Mouse (Mus musculus): ENCODE measurements around the gene Tmem41b. TPM values are rescaled to one million over a fixed set of nuclear protein-coding genes. Genes with fewer than 3 reads are reported as not detected.
"Not testable (repeated sequence)": the region's sequence is repeated elsewhere in the genome, so short reads cannot be mapped to it uniquely, and the experiment has no call there.

The Tmem41b gene
- polyA plus RNA-seq, 1 experiment from 2014 or later: 74.0 TPM

DNA sequence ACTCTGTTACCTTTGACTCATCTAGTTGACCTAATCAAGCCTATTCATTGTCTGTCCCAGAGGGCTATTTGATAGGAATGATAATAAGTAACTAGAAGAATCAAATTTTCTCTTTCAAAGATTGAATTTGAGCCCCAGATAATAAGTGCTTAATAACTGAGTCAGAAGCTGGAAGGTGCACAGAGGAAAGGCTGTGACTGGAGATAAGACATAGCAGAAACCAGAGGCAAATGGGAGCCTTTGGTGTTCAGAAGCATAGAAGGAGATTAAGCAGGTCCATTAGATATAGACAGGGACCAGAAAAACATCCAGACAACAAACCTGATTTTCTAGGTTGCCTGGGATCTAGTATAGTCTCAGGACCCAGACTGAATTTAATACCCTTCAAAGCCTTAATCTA, 19.2 kb upstream of the Tmem41b start:
- H3K4me1 ChIP-seq: peaks cover 5% of the 10 kb centered on the region; the same call in 1 of the 2 replicates
- no peak overlapping the region for H3K9ac ChIP-seq
- ATAC-seq (ENCODE audit: low FRiP score, low read depth): no peak
- no peaks in the 10 kb centered on the region for H3K9me3 ChIP-seq
- H3K36me3 ChIP-seq: no peaks in the 10 kb centered on the region
- no peak overlapping the region for H3K4me3 ChIP-seq
- no peaks in the 10 kb centered on the region for H3K27me3 ChIP-seq
- no peak overlapping the region for H3K27ac ChIP-seq
- no peak overlapping the region for H3K4me2 ChIP-seq (replicated peaks)

DNA sequence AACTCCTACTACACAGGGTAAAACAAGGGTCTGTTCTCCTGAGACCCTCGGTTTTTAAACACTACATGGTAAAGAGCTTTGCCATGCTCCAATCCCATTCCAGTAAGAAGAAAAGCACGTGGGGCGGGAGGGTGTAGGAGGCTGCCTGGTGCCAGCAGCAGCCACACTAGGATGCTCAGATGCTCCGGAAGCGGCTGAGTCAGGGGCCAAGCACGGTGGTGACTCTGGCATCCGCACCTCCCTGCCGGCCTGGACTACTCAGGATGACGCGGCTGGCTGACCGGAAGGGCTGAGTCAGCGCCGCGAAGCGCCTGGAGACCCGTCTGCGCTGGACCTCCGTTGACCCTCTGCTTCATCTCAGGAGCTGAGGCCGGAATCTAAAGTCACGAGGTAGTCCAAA, 16.2 kb upstream of the Tmem41b start:
- Histone ChIP-seq H3K4me3 (peak overlapping the region; percentile 5; the same call in 1 of the 2 replicates), H3K36me3 (no peaks in the 10 kb centered on the region), H3K9me3 (no peaks in the 10 kb centered on the region), H3K27me3 (no peaks in the 10 kb centered on the region), H3K9ac (peak overlapping the region; percentile 55; the same call in 1 of the 2 replicates), H3K4me1 (peaks cover 5% of the 10 kb centered on the region; the same call in 1 of the 2 replicates), H3K27ac (no peak overlapping the region), H3K4me2 (replicated peaks) (peak overlapping the region; percentile 56)
- WGBS: 12% methylated on average over 20 of the region's 20 CpGs
- ATAC-seq (ENCODE audit: low FRiP score, low read depth): no peak

DNA sequence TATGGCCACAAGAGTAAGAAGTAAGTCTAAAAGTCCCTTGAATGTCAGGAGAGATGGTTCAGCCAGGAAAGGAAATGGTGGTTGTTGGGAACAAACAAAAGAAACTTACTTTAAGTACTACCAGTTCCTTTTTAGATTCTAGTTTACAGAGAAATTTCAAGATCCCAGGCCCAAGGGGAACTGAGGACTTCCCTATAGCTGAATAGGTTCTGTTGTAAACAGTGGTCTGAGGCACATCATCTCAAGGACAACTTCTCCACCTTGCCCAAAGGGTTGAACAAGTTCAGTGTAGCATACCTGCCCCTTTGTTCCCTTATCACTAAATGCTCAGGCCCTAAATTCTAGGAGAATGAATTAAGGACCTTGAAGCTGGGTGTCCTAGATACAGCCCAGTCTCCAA, 15.4 kb upstream of the Tmem41b start:
- Histone ChIP-seq H3K9ac (no peak overlapping the region), H3K27me3 (no peaks in the 10 kb centered on the region), H3K4me2 (replicated peaks) (no peak overlapping the region), H3K27ac (no peak overlapping the region), H3K36me3 (no peaks in the 10 kb centered on the region), H3K4me1 (peaks cover 5% of the 10 kb centered on the region; the same call in 1 of the 2 replicates), H3K9me3 (no peaks in the 10 kb centered on the region), H3K4me3 (no peak overlapping the region)
- ATAC-seq (ENCODE audit: low FRiP score, low read depth): no peak

DNA sequence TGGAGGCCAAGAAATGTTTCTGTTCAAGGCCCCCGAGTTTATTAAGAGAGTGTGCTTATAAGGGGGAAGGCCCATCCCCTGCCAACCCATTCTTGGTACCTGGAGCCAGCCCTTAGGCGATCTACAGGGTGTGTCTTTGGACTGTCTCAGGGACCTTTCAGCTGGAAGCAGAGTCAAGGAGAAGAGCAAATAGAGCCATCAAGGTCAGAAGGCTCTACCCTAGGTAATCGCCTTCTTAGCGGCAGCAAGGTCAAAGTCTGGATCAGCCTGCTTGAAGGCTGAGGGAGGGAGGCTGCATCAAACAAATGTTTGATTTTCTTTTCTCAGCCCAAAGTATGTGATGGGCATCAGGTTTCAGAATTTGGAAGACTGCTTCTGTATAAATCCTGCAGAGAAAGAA, 11.7 kb upstream of the Tmem41b start:
- no peaks in the 10 kb centered on the region for H3K36me3 ChIP-seq
- H3K9me3 ChIP-seq: no peaks in the 10 kb centered on the region
- no peaks in the 10 kb centered on the region for H3K27me3 ChIP-seq
- H3K27ac ChIP-seq: no peak overlapping the region
- H3K4me3 ChIP-seq: no peak overlapping the region
- no peak for ATAC-seq (ENCODE audit: low FRiP score, low read depth)
- no peak overlapping the region for H3K4me2 ChIP-seq (replicated peaks)
- H3K9ac ChIP-seq: no peak overlapping the region
- peaks cover 12% of the 10 kb centered on the region for H3K4me1 ChIP-seq
- 80% methylated on average over 4 of the region's 4 CpGs for WGBS

DNA sequence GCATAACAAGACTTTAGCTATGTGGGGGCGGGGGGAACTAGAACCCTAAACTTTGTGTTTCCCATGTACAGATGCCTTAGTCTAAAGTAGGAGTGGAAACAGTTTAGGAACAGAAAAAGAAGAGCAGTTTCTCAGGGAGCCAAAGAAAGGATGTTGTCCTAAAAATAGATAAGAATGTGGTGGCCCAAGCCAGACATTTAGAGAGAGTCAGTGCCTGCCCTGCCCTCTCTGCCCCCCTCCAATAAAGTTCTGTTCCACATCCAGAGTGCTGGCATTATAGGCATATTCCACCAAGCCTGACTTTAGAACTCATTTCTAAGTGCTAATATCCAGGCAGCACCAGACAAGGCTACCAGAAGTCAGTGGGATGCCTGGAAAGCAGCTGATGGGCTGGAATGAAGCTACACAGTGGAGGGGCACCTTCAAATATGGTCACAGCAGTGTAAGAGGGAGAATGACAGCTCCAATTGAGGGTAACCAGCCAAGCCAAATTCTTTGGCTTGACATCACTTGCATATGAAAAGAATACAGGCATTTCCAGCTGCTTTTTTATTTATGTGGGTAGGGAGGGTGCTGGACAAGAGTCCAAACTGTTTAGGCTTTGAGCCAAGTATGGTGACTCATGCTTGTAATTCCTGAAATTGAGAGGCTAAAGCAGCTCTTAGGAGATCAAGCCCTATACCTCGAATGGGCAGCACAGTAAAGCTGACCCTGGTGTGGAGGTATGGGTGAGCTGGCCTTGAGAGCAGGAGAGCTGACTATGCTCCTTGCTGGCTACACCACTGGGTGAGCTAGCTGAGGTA, 6.6 kb upstream of the Tmem41b start:
- Histone ChIP-seq H3K27ac (no peak overlapping the region), H3K4me2 (replicated peaks) (no peak overlapping the region), H3K9me3 (no peaks in the 10 kb centered on the region), H3K27me3 (no peaks in the 10 kb centered on the region; the same call in 1 of the 2 replicates), H3K4me3 (no peak overlapping the region), H3K36me3 (no peaks in the 10 kb centered on the region), H3K9ac (no peak overlapping the region), H3K4me1 (peaks cover 10% of the 10 kb centered on the region)
- WGBS: 64% methylated on average over 2 of the region's 2 CpGs
- ATAC-seq (ENCODE audit: low FRiP score, low read depth): peak; percentile 72

DNA sequence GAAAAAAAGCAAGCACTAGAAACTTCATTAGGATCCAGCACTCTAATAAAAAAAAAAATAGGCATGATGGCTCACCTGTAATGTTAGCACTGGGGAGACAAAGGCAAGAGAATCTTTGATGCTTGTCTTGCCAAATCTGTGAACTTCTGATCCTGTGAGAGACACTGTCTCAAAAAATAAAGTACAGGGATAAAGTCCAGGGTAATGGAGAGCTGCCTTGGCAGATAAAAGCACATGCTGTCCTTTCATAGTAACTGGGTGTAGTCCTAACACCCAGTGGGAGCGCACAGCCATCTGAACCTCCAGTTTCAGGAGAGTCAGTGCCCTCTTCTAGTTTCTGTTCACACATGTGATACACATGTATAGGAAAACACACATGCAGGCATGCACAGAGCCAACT, 4.6 kb upstream of the Tmem41b start:
- ATAC-seq (ENCODE audit: low FRiP score, low read depth): no peak
- no peaks in the 10 kb centered on the region for H3K36me3 ChIP-seq
- no peaks in the 10 kb centered on the region for H3K9me3 ChIP-seq
- H3K9ac ChIP-seq: no peak overlapping the region
- WGBS: 97% methylated on average over 1 of the region's 1 CpGs
- H3K4me1 ChIP-seq: peaks cover 10% of the 10 kb centered on the region
- no peak overlapping the region for H3K4me2 ChIP-seq (replicated peaks)
- H3K27me3 ChIP-seq: no peaks in the 10 kb centered on the region; the same call in 1 of the 2 replicates
- H3K4me3 ChIP-seq: no peak overlapping the region
- no peak overlapping the region for H3K27ac ChIP-seq

DNA sequence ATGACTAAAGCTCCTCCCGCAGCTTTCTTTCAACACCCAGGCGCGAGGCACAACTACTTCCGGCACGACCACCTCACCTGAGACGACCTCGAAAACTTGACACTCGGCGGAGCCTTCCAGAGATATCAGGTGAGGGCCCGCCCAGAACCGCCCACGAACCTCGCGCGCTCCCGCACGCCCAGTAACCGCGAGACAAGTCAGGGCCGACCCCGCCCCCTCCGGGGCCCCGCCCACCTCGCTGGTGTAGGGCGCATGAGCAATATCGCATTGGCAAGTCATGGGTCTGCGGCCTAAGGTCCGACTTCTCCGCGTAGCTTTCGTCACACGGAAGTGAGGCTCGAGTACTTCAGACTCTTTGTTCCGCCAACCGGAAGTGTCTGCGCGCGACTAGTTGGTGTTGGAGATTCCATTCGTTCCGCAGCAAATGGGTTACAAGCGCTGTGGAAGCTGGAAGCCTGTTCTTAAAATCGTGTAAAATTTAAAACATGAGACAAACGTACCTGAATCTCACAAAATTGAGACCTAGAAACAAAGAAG, 528 bp downstream of the Tmem41b start:
- Histone ChIP-seq H3K4me3 (peak overlapping the region; percentile 63), H3K27ac (peak overlapping the region; percentile 80), H3K27me3 (no peaks in the 10 kb centered on the region; the same call in 1 of the 2 replicates), H3K9ac (peak overlapping the region; percentile 77), H3K4me2 (replicated peaks) (peak overlapping the region; percentile 72), H3K36me3 (peaks cover 16% of the 10 kb centered on the region), H3K9me3 (no peaks in the 10 kb centered on the region), H3K4me1 (peaks cover 10% of the 10 kb centered on the region)
- WGBS: under 1% methylated on average over 43 of the region's 43 CpGs
- peak; percentile 99 for ATAC-seq (ENCODE audit: low FRiP score, low read depth)

DNA sequence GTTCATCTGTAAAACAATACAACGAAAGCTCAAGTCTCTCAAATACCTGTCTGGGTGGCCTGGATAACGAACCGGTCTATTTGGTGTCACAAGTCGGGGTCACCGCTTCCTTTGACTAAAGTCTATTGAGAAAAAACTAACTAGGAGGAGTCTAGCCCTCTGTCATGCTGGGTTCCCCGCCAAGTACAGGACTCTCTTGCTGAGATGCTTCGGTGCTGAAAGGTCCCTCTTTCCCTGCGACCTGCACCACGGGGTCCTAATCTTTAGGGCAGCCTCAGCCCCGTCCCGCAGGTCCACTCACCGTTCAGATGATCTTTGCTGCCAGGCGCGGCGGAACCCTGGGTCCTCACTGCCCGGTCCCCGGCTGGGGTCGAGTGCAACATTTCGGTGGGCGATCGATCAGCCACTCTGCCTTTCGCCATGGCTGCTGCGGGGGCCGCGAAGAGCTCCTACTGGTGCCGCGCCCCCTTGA, 1.0 kb downstream of the Tmem41b start:
- H3K4me2 ChIP-seq (replicated peaks): peak overlapping the region; percentile 72
- peak overlapping the region; percentile 63 for H3K4me3 ChIP-seq
- H3K27ac ChIP-seq: peak overlapping the region; percentile 52; the same call in 1 of the 2 replicates
- H3K36me3 ChIP-seq: peaks cover 17% of the 10 kb centered on the region
- peaks cover 10% of the 10 kb centered on the region for H3K4me1 ChIP-seq
- H3K9me3 ChIP-seq: no peaks in the 10 kb centered on the region
- WGBS: under 1% methylated on average over 27 of the region's 27 CpGs
- H3K9ac ChIP-seq: peak overlapping the region; percentile 77
- H3K27me3 ChIP-seq: no peaks in the 10 kb centered on the region
- peak; percentile 54 for ATAC-seq (ENCODE audit: low FRiP score, low read depth)

DNA sequence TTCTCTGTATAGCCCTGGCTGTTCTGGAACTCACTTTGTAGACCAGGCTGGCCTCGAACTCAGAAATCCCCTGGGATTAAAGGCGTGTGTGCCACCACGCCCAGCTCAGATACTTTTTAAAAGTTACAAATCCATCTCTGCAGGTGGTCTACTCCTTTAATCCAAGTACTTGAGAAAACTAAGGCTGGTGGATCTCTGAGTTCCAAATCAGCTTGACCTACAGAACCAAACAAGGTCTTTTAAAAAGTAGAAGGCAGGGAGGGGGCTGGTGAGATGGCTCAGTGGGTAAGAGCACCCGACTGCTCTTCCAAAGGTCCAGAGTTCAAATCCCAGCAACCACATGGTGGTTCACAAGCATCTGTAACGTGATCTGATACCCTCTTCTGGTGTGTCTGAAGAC, 2.1 kb downstream of the Tmem41b start:
- H3K27me3 ChIP-seq; ATAC-seq (ENCODE audit: low FRiP score, low read depth); H3K27ac ChIP-seq; H3K9ac ChIP-seq; H3K9me3 ChIP-seq: not testable (repeated sequence)
- Histone ChIP-seq H3K4me3 (peak overlapping the region; percentile 63), H3K36me3 (peaks cover 27% of the 10 kb centered on the region), H3K4me2 (replicated peaks) (peak overlapping the region; percentile 72), H3K4me1 (peaks cover 10% of the 10 kb centered on the region)
- WGBS: 73% methylated on average over 5 of the region's 5 CpGs

DNA sequence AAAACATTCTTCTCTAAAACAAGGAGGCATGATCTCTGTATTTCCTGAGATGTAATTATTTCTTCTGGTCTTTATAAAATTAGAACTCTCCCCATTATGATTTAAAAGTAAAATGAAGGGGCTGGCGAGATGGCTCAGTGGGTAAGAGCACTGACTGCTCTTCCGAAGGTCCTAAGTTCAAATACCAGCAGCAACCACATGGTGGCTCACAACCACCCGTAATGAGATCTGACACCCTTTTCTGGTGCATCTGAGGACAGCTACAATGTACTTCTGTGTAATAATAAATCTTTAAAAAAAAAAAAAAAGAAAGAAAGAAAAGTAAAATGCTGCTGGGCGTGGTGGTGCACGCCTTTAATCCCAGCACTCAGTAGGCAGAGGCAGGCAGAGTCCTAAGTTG, 9.6 kb downstream of the Tmem41b start:
- peaks cover 68% of the 10 kb centered on the region for H3K36me3 ChIP-seq
- ATAC-seq (ENCODE audit: low FRiP score, low read depth); H3K4me3 ChIP-seq; H3K27me3 ChIP-seq; H3K4me2 ChIP-seq (replicated peaks); H3K4me1 ChIP-seq; H3K9ac ChIP-seq; H3K27ac ChIP-seq; H3K9me3 ChIP-seq: not testable (repeated sequence)
- 74% methylated on average over 5 of the region's 5 CpGs for WGBS

DNA sequence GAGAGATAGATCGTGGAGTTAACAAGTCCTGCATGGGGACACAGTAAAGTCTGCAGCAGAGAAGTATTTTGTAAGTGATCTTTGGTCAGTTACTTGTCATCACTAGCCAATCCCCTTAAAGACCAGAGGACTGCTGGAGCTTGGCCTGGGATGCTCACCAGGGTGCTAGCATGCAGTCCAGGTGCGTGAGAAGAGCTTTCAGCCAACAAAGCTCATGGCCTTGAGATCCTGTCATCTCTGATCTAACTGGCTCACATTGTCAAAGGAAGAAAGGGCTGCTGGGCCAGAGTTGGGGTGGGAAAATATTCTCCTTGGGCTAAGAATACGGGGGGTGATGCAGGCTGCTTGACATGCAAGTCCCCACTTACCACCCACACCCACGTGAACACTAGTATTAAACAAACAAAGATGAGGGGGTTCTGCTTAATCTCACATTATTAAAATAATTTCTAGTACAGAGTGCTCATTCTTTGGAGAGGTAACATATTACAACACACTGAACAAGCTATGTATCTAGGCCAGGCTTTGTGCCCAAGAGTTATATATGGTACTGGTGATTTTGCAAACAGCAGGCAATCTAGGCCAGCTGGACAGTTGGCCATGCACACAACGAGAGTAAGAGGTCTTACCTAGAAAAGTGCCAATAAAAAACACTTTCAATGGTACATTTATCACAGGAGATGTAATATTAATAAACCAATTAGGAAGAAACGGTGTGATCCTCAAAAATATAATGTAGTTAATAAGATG, 10.6 kb downstream of the Tmem41b start:
- 89% methylated on average over 6 of the region's 6 CpGs for WGBS
- ATAC-seq (ENCODE audit: low FRiP score, low read depth): no peak
- peaks cover 60% of the 10 kb centered on the region for H3K36me3 ChIP-seq
- H3K4me2 ChIP-seq (replicated peaks): no peak overlapping the region
- H3K27ac ChIP-seq: no peak overlapping the region
- H3K4me3 ChIP-seq: no peak overlapping the region
- H3K9ac ChIP-seq: no peak overlapping the region
- H3K4me1 ChIP-seq: no peaks in the 10 kb centered on the region
- no peaks in the 10 kb centered on the region for H3K27me3 ChIP-seq
- no peaks in the 10 kb centered on the region for H3K9me3 ChIP-seq

DNA sequence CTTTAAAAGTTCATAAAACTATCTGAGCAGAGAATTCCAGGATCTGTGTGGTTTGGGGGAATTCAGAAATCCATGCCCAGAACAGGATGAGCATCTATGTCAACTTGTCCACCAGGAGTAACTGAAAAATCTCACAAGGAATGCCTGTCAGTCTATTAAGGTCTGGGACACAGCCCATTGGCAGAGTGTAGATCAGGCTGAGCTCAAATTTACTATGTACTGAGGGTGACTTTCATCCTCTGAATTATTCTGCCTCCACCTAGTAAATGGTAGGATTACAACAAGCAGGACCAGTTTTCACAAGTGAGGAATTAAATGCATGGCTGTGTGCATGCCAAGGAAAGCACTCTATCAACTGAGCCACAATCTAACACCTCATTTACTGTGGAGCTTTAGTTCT, 17.2 kb downstream of the Tmem41b start:
- H3K9me3 ChIP-seq: no peaks in the 10 kb centered on the region
- H3K4me1 ChIP-seq: peaks cover 15% of the 10 kb centered on the region
- peak overlapping the region; percentile 75 for H3K27ac ChIP-seq
- peaks cover 11% of the 10 kb centered on the region for H3K36me3 ChIP-seq
- H3K27me3 ChIP-seq: no peaks in the 10 kb centered on the region
- ATAC-seq (ENCODE audit: low FRiP score, low read depth): peak; percentile 18; the same call in 1 of the 2 replicates
- no peak overlapping the region for H3K4me2 ChIP-seq (replicated peaks)
- H3K9ac ChIP-seq: no peak overlapping the region
- H3K4me3 ChIP-seq: no peak overlapping the region

Measured in limb, embryonic 13.5 days (tissue).